Mouse (Mus musculus): ENCODE results near the gene Ttc9c.
"Not testable (repeated sequence)": the region's sequence is repeated elsewhere in the genome, so short reads cannot be mapped to it uniquely, and the experiment has no call there.

Gene Ttc9c

GRCm38 (mm10) chr19:8837251-8837791 is 18.2 kb upstream of the Ttc9c start, which contains the start of gene Bscl2:
TSS of gene Bscl2 (plus strand) at chr19:8837467.
- Histone ChIP-seq H3K4me3 (replicated peaks; ENCODE audit: low read length) (peak within 1 kb of the TSS; percentile 76), H3K4me1 (replicated peaks; ENCODE audit: low read depth, low read length) (peaks cover 58% of the 10 kb centered on the region), H3K27me3 (ENCODE audit: insufficient read depth, low read length) (no peaks in the 10 kb centered on the region), H3K9me3 (ENCODE audit: low read length) (no peaks in the 10 kb centered on the region), H3K36me3 (ENCODE audit: insufficient read depth, low read length) (peaks cover 47% of the 10 kb centered on the region)
- no peak for TF ChIP-seq NANOG (IDR thresholded peaks at IDR 0.05; ENCODE audit: borderline replicate concordance, low read length)
- peak; percentile 30 for TF ChIP-seq CTCF (conservative IDR thresholded peaks at IDR 0.05; ENCODE audit: low read length)
- TF ChIP-seq POU5F1 (IDR thresholded peaks at IDR 0.05; ENCODE audit: borderline replicate concordance, low read length), result no peak

- peaks cover 56% of the 10 kb centered on the region for H3K4me1 ChIP-seq (replicated peaks; ENCODE audit: low read depth, low read length)
Measured at GRCm38 (mm10) chr19:8836327-8836726, 17.2 kb upstream of the Ttc9c start.

GRCm38 (mm10) chr19:8832971-8833370 is 13.8 kb upstream of the Ttc9c start:
- peaks cover 50% of the 10 kb centered on the region for H3K4me1 ChIP-seq (replicated peaks; ENCODE audit: low read depth, low read length)
- no peak for TF ChIP-seq CTCF (conservative IDR thresholded peaks at IDR 0.05; ENCODE audit: low read length)
- TF ChIP-seq POU5F1 (IDR thresholded peaks at IDR 0.05; ENCODE audit: borderline replicate concordance, low read length), result no peak
- TF ChIP-seq NANOG (IDR thresholded peaks at IDR 0.05; ENCODE audit: borderline replicate concordance, low read length), result no peak
- peaks cover 76% of the 10 kb centered on the region for H3K36me3 ChIP-seq (ENCODE audit: insufficient read depth, low read length)
- H3K4me3 ChIP-seq (replicated peaks; ENCODE audit: low read length), result no peak overlapping the region
- no peaks in the 10 kb centered on the region for H3K9me3 ChIP-seq (ENCODE audit: low read length)
- no peaks in the 10 kb centered on the region for H3K27me3 ChIP-seq (ENCODE audit: insufficient read depth, low read length)

More at GRCm38 (mm10) chr19:8836327-8836726, 17.2 kb upstream of the Ttc9c start:
- not testable (repeated sequence) for H3K27me3 ChIP-seq (ENCODE audit: insufficient read depth, low read length); H3K9me3 ChIP-seq (ENCODE audit: low read length)
- peak overlapping the region; percentile 76; the same call in 1 of the 2 replicates for H3K4me3 ChIP-seq (replicated peaks; ENCODE audit: low read length)
- peaks cover 47% of the 10 kb centered on the region for H3K36me3 ChIP-seq (ENCODE audit: insufficient read depth, low read length)

- no peaks in the 10 kb centered on the region for H3K27me3 ChIP-seq (ENCODE audit: insufficient read depth, low read length)
- peaks cover 39% of the 10 kb centered on the region for H3K4me1 ChIP-seq (replicated peaks; ENCODE audit: low read depth, low read length)
- TF ChIP-seq NANOG (IDR thresholded peaks at IDR 0.05; ENCODE audit: borderline replicate concordance, low read length) (no peak), CTCF (conservative IDR thresholded peaks at IDR 0.05; ENCODE audit: low read length) (0 out of 2 replicates have a peak, but pooled peaks have one; percentile 13)
- no peak overlapping the region for H3K4me3 ChIP-seq (replicated peaks; ENCODE audit: low read length)
- H3K36me3 ChIP-seq (ENCODE audit: insufficient read depth, low read length), result peaks cover 93% of the 10 kb centered on the region
- H3K9me3 ChIP-seq (ENCODE audit: low read length), result no peaks in the 10 kb centered on the region
Measured at GRCm38 (mm10) chr19:8831262-8831661, 12.1 kb upstream of the Ttc9c start.

GRCm38 (mm10) chr19:8830664-8831063 is 11.5 kb upstream of the Ttc9c start:
- H3K4me3 ChIP-seq (replicated peaks; ENCODE audit: low read length), result no peak overlapping the region
- no peaks in the 10 kb centered on the region for H3K27me3 ChIP-seq (ENCODE audit: insufficient read depth, low read length)
- no peaks in the 10 kb centered on the region for H3K9me3 ChIP-seq (ENCODE audit: low read length)
- peaks cover 98% of the 10 kb centered on the region for H3K36me3 ChIP-seq (ENCODE audit: insufficient read depth, low read length)
- H3K4me1 ChIP-seq (replicated peaks; ENCODE audit: low read depth, low read length), result peaks cover 33% of the 10 kb centered on the region
- no peak for TF ChIP-seq CTCF (conservative IDR thresholded peaks at IDR 0.05; ENCODE audit: low read length)
- no peak for TF ChIP-seq POU5F1 (IDR thresholded peaks at IDR 0.05; ENCODE audit: borderline replicate concordance, low read length)
- no peak for TF ChIP-seq NANOG (IDR thresholded peaks at IDR 0.05; ENCODE audit: borderline replicate concordance, low read length)

GRCm38 (mm10) chr19:8829660-8830059 is 10.5 kb upstream of the Ttc9c start, which contains the start of gene AC129217.1:
TSS of gene AC129217.1 (plus strand) at chr19:8829773.
- Histone ChIP-seq H3K9me3 (ENCODE audit: low read length) (no peaks in the 10 kb centered on the region), H3K27me3 (ENCODE audit: insufficient read depth, low read length) (no peaks in the 10 kb centered on the region), H3K4me3 (replicated peaks; ENCODE audit: low read length) (no peak within 1 kb of the TSS), H3K36me3 (ENCODE audit: insufficient read depth, low read length) (peaks cover 99% of the 10 kb centered on the region), H3K4me1 (replicated peaks; ENCODE audit: low read depth, low read length) (peaks cover 35% of the 10 kb centered on the region)
- TF ChIP-seq POU5F1 (IDR thresholded peaks at IDR 0.05; ENCODE audit: borderline replicate concordance, low read length) (no peak), NANOG (IDR thresholded peaks at IDR 0.05; ENCODE audit: borderline replicate concordance, low read length) (no peak), CTCF (conservative IDR thresholded peaks at IDR 0.05; ENCODE audit: low read length) (no peak)

GRCm38 (mm10) chr19:8822696-8823095 is 3.6 kb upstream of the Ttc9c start:
- H3K36me3 ChIP-seq (ENCODE audit: insufficient read depth, low read length), result peaks cover 76% of the 10 kb centered on the region
- H3K9me3 ChIP-seq (ENCODE audit: low read length), result no peaks in the 10 kb centered on the region
- peak overlapping the region; percentile 32; the same call in 1 of the 2 replicates for H3K4me3 ChIP-seq (replicated peaks; ENCODE audit: low read length)
- no peaks in the 10 kb centered on the region for H3K27me3 ChIP-seq (ENCODE audit: insufficient read depth, low read length)
- H3K4me1 ChIP-seq (replicated peaks; ENCODE audit: low read depth, low read length), result peaks cover 48% of the 10 kb centered on the region
- no peak for TF ChIP-seq POU5F1 (IDR thresholded peaks at IDR 0.05; ENCODE audit: borderline replicate concordance, low read length)
- no peak for TF ChIP-seq CTCF (conservative IDR thresholded peaks at IDR 0.05; ENCODE audit: low read length)
- TF ChIP-seq NANOG (IDR thresholded peaks at IDR 0.05; ENCODE audit: borderline replicate concordance, low read length), result no peak

- peak overlapping the region; percentile 99 for H3K4me3 ChIP-seq (replicated peaks; ENCODE audit: low read length)
- TF ChIP-seq CTCF (conservative IDR thresholded peaks at IDR 0.05; ENCODE audit: low read length), result no peak
- TF ChIP-seq NANOG (IDR thresholded peaks at IDR 0.05; ENCODE audit: borderline replicate concordance, low read length), result no peak
- H3K36me3 ChIP-seq (ENCODE audit: insufficient read depth, low read length), result peaks cover 76% of the 10 kb centered on the region
- no peaks in the 10 kb centered on the region for H3K9me3 ChIP-seq (ENCODE audit: low read length)
- peaks cover 62% of the 10 kb centered on the region for H3K4me1 ChIP-seq (replicated peaks; ENCODE audit: low read depth, low read length)
- no peaks in the 10 kb centered on the region for H3K27me3 ChIP-seq (ENCODE audit: insufficient read depth, low read length)
Measured at GRCm38 (mm10) chr19:8821146-8821545, 2.0 kb upstream of the Ttc9c start.

- Histone ChIP-seq H3K9me3 (ENCODE audit: low read length) (no peaks in the 10 kb centered on the region), H3K4me3 (replicated peaks; ENCODE audit: low read length) (peak overlapping the region; percentile 99), H3K36me3 (ENCODE audit: insufficient read depth, low read length) (peaks cover 76% of the 10 kb centered on the region), H3K27me3 (ENCODE audit: insufficient read depth, low read length) (no peaks in the 10 kb centered on the region), H3K4me1 (replicated peaks; ENCODE audit: low read depth, low read length) (peaks cover 68% of the 10 kb centered on the region)
- TF ChIP-seq CTCF (conservative IDR thresholded peaks at IDR 0.05; ENCODE audit: low read length) (no peak), NANOG (IDR thresholded peaks at IDR 0.05; ENCODE audit: borderline replicate concordance, low read length) (no peak), POU5F1 (IDR thresholded peaks at IDR 0.05; ENCODE audit: borderline replicate concordance, low read length) (no peak)
Measured at GRCm38 (mm10) chr19:8820424-8820956, 1.4 kb upstream of the Ttc9c start.
